In genomic region chr2:31901659-31902362, GRCm38 (mm10) we compare ENCODE assay signal across 15 mouse cellular contexts. TPM values are rescaled to one million over a fixed set of nuclear protein-coding genes. Genes with fewer than 3 reads are reported as not detected.
DNase-seq lines count a peak whose midpoint lies in the region; ATAC-seq and TF ChIP-seq lines count a peak whose summit lies in the region.
"Had no signal": no experiment of that assay in that cellular context is flagged by ENCODE, and none has a peak within 500 bp of the region (broad histone marks: within the 10 kb centered on the region; RNA-seq: fewer than 3 reads in every experiment).

No protein-coding gene starts in this region.

- H3K27me3 ChIP-seq in kidney, postnatal 0 days (ENCODE audit: insufficient read depth, low read length), result no peaks in the 10 kb centered on the region
- H3K27me3 ChIP-seq: neural tube, embryonic 13.5 days; Patski had no signal

- H3K4me1 ChIP-seq in kidney, postnatal 0 days (replicated peaks; ENCODE audit: insufficient read depth, low read length), result no peaks in the 10 kb centered on the region
- peaks cover 0 to 11% of the 10 kb centered on the region in 2 experiments; a peak in 1 of 4 replicates for H3K4me1 ChIP-seq in ES-E14 (ENCODE audit: control insufficient read depth in 2 of 2, insufficient read depth in 2 of 2, low read length in 2 of 2, poor library complexity in 1 of 2)

- H3K9me3 ChIP-seq in kidney, postnatal 0 days (replicated peaks; ENCODE audit: low read length), result no peaks in the 10 kb centered on the region
- H3K9me3 ChIP-seq in ES-E14 (ENCODE audit: control insufficient read depth, insufficient read depth, low read depth, low read length), result no peaks in the 10 kb centered on the region
- H3K9me3 ChIP-seq: midbrain, embryonic 13.5 days; neural tube, embryonic 13.5 days had no signal

- DNase-seq in kidney, postnatal 0 days (ENCODE audit: low spot score), result peak; percentile 46
- no peak for DNase-seq in kidney, adult 11 months
- peak; percentile 56 for DNase-seq in ES-E14 (ENCODE audit: low read depth, low spot score)
- no peak for DNase-seq in layer of hippocampus, postnatal 36 days
- no peak for DNase-seq in frontal cortex, adult 2 months (ENCODE audit: extremely low spot score in 1 of 2, low spot score in 1 of 2)
- DNase-seq in frontal cortex, postnatal 10 days (ENCODE audit: low spot score in 2 of 2), result no peak
- DNase-seq: cerebellum, postnatal 36 days; gastrocnemius, postnatal 10 days; heart, postnatal 4 days; left cerebral cortex, postnatal 4 days had no signal

- H3K4me2 ChIP-seq in kidney, postnatal 0 days (ENCODE audit: low read length), result no peak overlapping the region
- H3K4me2 ChIP-seq: midbrain, embryonic 13.5 days; neural tube, embryonic 13.5 days had no signal

- no peak overlapping the region for H3K27ac ChIP-seq in kidney, postnatal 0 days
- H3K27ac ChIP-seq in ES-E14 (ENCODE audit: insufficient read depth, low read depth, low read length, poor library complexity, severe bottlenecking), result no peak overlapping the region
- H3K27ac ChIP-seq: midbrain, embryonic 13.5 days; neural tube, embryonic 13.5 days had no signal

- H3K36me3 ChIP-seq in kidney, postnatal 0 days (ENCODE audit: insufficient read depth, low read length), result no peaks in the 10 kb centered on the region
- no peaks in the 10 kb centered on the region for H3K36me3 ChIP-seq in ES-E14 (ENCODE audit: control insufficient read depth, insufficient read depth, low read length, poor library complexity, severe bottlenecking)
- H3K36me3 ChIP-seq: midbrain, embryonic 13.5 days; neural tube, embryonic 13.5 days had no signal

- no peak overlapping the region for H3K4me3 ChIP-seq in kidney, postnatal 0 days (replicated peaks; ENCODE audit: low read depth, low read length)
- H3K4me3 ChIP-seq in ES-E14 (ENCODE audit: insufficient read depth in 1 of 2, low read depth in 1 of 2, low read length in 2 of 2, poor library complexity in 1 of 2, severe bottlenecking in 1 of 2), result no peak overlapping the region
- H3K4me3 ChIP-seq: midbrain, embryonic 13.5 days; neural tube, embryonic 13.5 days had no signal

- no peak overlapping the region for H3K9ac ChIP-seq in kidney, postnatal 0 days (ENCODE audit: low read depth, low read length)
- H3K9ac ChIP-seq in ES-E14 (ENCODE audit: insufficient read depth, low read depth, low read length, poor library complexity, severe bottlenecking), result no peak overlapping the region
- H3K9ac ChIP-seq: midbrain, embryonic 13.5 days; neural tube, embryonic 13.5 days had no signal

- WGBS in kidney, postnatal 0 days, result 61% methylated on average over 4 of the region's 4 CpGs

- in situ Hi-C loops in ES-E14 (cut with MboI; ENCODE audit: low sequenced_read_pairs in 2 of 2, unreplicated experiment in 2 of 2), result no loop called here

- ATAC-seq in kidney, postnatal 0 days (replicated peaks; ENCODE audit: low FRiP score, low read depth), result no peak; the same call in 1 of the 2 replicates
- peak; percentile 62 for ATAC-seq in granulocyte monocyte progenitor cell, adult 5-6 weeks (replicated peaks; ENCODE audit: poor library complexity, severe bottlenecking)
- ATAC-seq in megakaryocyte-erythroid progenitor cell, adult 5-6 weeks (replicated peaks; ENCODE audit: low FRiP score, low TSS enrichment, poor library complexity, severe bottlenecking), result peak; percentile 75
- ATAC-seq: midbrain, embryonic 13.5 days; Patski had no signal

- TF ChIP-seq CTCF in kidney, postnatal 0 days (IDR thresholded peaks at IDR 0.05; ENCODE audit: low read depth), result no peak

TF ChIP-seq in ES-E14, 5 proteins besides CTCF, POLR2A, EP300 and RAD21:
- peak; percentile 46; the same call in 1 of the 2 replicates for TF ChIP-seq MAFK (IDR thresholded peaks at IDR 0.05; ENCODE audit: insufficient read depth, low read depth, low read length)
- TF ChIP-seq ZC3H11A (IDR thresholded peaks at IDR 0.05; ENCODE audit: borderline replicate concordance, low read depth, low read length), result no peak
- no peak for TF ChIP-seq ZNF384 (IDR thresholded peaks at IDR 0.05; ENCODE audit: low read depth, low read length)
TF ChIP-seq in ES-E14: peak in this region for 1.

RNA-seq across cellular contexts. Expression of gene Lamc3, which starts 14.7 kb away (rescaled TPM):
- 2.8 TPM in 2 replicates for polyA plus RNA-seq in kidney, postnatal 0 days (2015; fragmentation: Nextera tagmentation; extraction: Ambion mirVana)
- total RNA-seq in ES-E14 (2012; rRNA removed), result 0.11 and 0.18 TPM in 2 replicates
- not detected in 2 replicates for total RNA-seq in granulocyte monocyte progenitor cell, adult 5-6 weeks (2014; fragmentation: Nextera tagmentation)
- total RNA-seq in granulocyte monocyte progenitor cell, adult 5-6 weeks (2017), result not detected in 2 replicates
- total RNA-seq in megakaryocyte-erythroid progenitor cell, adult 5-6 weeks (2014; fragmentation: Nextera tagmentation), result not detected in 2 replicates
- total RNA-seq in megakaryocyte-erythroid progenitor cell, adult 5-6 weeks (2017), result not detected in 2 replicates
- 1 to 10 TPM; 5.7 to 7.2 TPM for total RNA-seq in layer of hippocampus, postnatal 36 days (2021)
- 3.3 and 4.6 TPM in 2 replicates for polyA plus RNA-seq in frontal cortex, adult 2 months (2012; rRNA removed)

RNA-seq across cellular contexts. Expression of gene Aif1l, which starts 48.1 kb away (rescaled TPM):
- 129 and 141 TPM in 2 replicates for polyA plus RNA-seq in kidney, postnatal 0 days (2015; fragmentation: Nextera tagmentation; extraction: Ambion mirVana)
- 17.6 and 48.5 TPM in 2 replicates for total RNA-seq in ES-E14 (2012; rRNA removed)
- total RNA-seq in granulocyte monocyte progenitor cell, adult 5-6 weeks (2014; fragmentation: Nextera tagmentation), result not detected in 2 replicates
- total RNA-seq in granulocyte monocyte progenitor cell, adult 5-6 weeks (2017), result 0.30 TPM in 1 of 2 replicates, not detected in the other
- 5.2 TPM in 1 of 2 replicates, not detected in the other for total RNA-seq in megakaryocyte-erythroid progenitor cell, adult 5-6 weeks (2014; fragmentation: Nextera tagmentation)
- not detected in 2 replicates for total RNA-seq in megakaryocyte-erythroid progenitor cell, adult 5-6 weeks (2017)
- total RNA-seq in layer of hippocampus, postnatal 36 days (2021), result 1 to 10 TPM; 6.1 to 8.8 TPM
- 8.7 and 9.2 TPM in 2 replicates for polyA plus RNA-seq in frontal cortex, adult 2 months (2012; rRNA removed)

RNA-seq across cellular contexts. Expression of gene Fibcd1, which starts 56.0 kb away (rescaled TPM):
- polyA plus RNA-seq in kidney, postnatal 0 days (2015; fragmentation: Nextera tagmentation; extraction: Ambion mirVana), result 0.75 and 0.89 TPM in 2 replicates
- 0.11 and 0.22 TPM in 2 replicates for total RNA-seq in ES-E14 (2012; rRNA removed)
- not detected in 2 replicates for total RNA-seq in granulocyte monocyte progenitor cell, adult 5-6 weeks (2014; fragmentation: Nextera tagmentation)
- not detected in 2 replicates for total RNA-seq in granulocyte monocyte progenitor cell, adult 5-6 weeks (2017)
- total RNA-seq in megakaryocyte-erythroid progenitor cell, adult 5-6 weeks (2014; fragmentation: Nextera tagmentation), result not detected in 2 replicates
- total RNA-seq in megakaryocyte-erythroid progenitor cell, adult 5-6 weeks (2017), result not detected in 2 replicates
- 100 to 1,000 TPM; 105 to 114 TPM for total RNA-seq in layer of hippocampus, postnatal 36 days (2021)
- 8.0 and 9.0 TPM in 2 replicates for polyA plus RNA-seq in frontal cortex, adult 2 months (2012; rRNA removed)
- total RNA-seq: heart, postnatal 4 days had no signal

Comparison
In these comparisons a context has a peak if more than half of its experiments do, and no peak if none do; other contexts are left out.
1. DNase-seq: peak in kidney, postnatal 0 days (single experiment) and ES-E14 (single experiment); none in kidney, adult 11 months (single experiment), layer of hippocampus, postnatal 36 days (0 of 2), frontal cortex, adult 2 months (0 of 2) and frontal cortex, postnatal 10 days (0 of 2).
2. RNA of gene Fibcd1, which starts 56.0 kb away (total RNA-seq): 105 to 114 TPM in layer of hippocampus, postnatal 36 days; 0.11 to 0.22 TPM in ES-E14, not detected in granulocyte monocyte progenitor cell, adult 5-6 weeks and not detected in megakaryocyte-erythroid progenitor cell, adult 5-6 weeks; every median in the first group is over 10 times any median in the second.